Mouse (Mus musculus): ENCODE measurements around the gene Tars2.

DNA sequence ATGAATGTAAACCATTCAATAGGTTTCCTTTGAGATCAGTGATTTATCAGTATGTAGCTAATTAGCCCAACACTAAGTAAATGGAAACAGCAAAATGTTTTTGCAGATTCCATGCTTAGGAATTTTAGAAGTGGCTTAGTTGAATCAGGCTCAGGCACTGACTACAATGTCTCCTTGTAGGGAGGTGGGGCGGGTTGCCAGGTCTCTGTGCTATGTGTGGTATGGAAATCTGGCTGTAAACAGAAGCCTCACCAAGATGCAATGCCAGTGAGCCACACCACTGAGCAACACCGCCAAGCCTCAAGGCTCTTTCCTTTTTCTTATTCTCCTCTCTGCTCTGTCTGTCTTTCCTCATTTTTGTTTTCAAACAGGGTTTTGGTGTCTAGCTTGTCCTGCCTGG, 31.1 kb downstream of the Tars2 start:
- TF ChIP-seq CTCF (IDR thresholded peaks at IDR 0.05; ENCODE audit: low read depth, low read length) (no peak), POLR2A (IDR thresholded peaks at IDR 0.05; ENCODE audit: extremely low read depth, insufficient read depth, low read length) (no peak)

Measured in liver, adult 2 months (tissue).